Mouse (Mus musculus) adrenal gland, postnatal 10 days (tissue): ENCODE data around the gene Lama2. TPM values are rescaled to one million over a fixed set of nuclear protein-coding genes. Genes with fewer than 3 reads are reported as not detected.

Experiments used
- DNase-seq: peaks from one replicate; pipeline ENCODE4 v3.0.0; 2021; ENCODE audit warnings: mixed read lengths
- total RNA-seq, 2 experiments: library from RNA; stranded (reverse); gene quantifications; 2 replicates each; pipeline ENCODE4 v1.2.3; 2021

Gene Lama2
- total RNA-seq, 2 experiments from 2014 or later: 47.4 to 55.7 TPM

- DNase-seq: no peak
These were observed 234.9 kb downstream of the Lama2 start for GRCm38 (mm10) chr10:27384636-27385035.

- no peak for DNase-seq
These were observed 236.5 kb downstream of the Lama2 start for GRCm38 (mm10) chr10:27382887-27383609.

- no peak for DNase-seq
These were observed 241.3 kb downstream of the Lama2 start for GRCm38 (mm10) chr10:27378286-27378685.

- DNase-seq: no peak
These were observed 275.3 kb downstream of the Lama2 start for GRCm38 (mm10) chr10:27344278-27344677.

GRCm38 (mm10) chr10:27322410-27322990, 297.1 kb downstream of the Lama2 start:
- DNase-seq: no peak

- DNase-seq: no peak
These were observed 312.1 kb downstream of the Lama2 start for GRCm38 (mm10) chr10:27307444-27307843.

- DNase-seq: no peak
These were observed 314.3 kb downstream of the Lama2 start for GRCm38 (mm10) chr10:27305301-27305700.

- no peak for DNase-seq
These were observed 334.3 kb downstream of the Lama2 start for GRCm38 (mm10) chr10:27285098-27285860.

- DNase-seq: no peak
These were observed 352.1 kb downstream of the Lama2 start for GRCm38 (mm10) chr10:27267432-27267831.

- no peak for DNase-seq
These were observed 353.7 kb downstream of the Lama2 start for GRCm38 (mm10) chr10:27265812-27266211.

- DNase-seq: no peak
These were observed 354.8 kb downstream of the Lama2 start for GRCm38 (mm10) chr10:27264713-27265112.

- no peak for DNase-seq
These were observed 369.8 kb downstream of the Lama2 start for GRCm38 (mm10) chr10:27249741-27250140.

GRCm38 (mm10) chr10:27234755-27235154, 384.8 kb downstream of the Lama2 start:
- DNase-seq: no peak

GRCm38 (mm10) chr10:27233577-27233976, 386.0 kb downstream of the Lama2 start:
- DNase-seq: no peak

- no peak for DNase-seq
These were observed 395.7 kb downstream of the Lama2 start for GRCm38 (mm10) chr10:27223815-27224375.

GRCm38 (mm10) chr10:27222639-27223315, 396.8 kb downstream of the Lama2 start:
- peak; percentile 52 for DNase-seq

- DNase-seq: no peak
These were observed 399.9 kb downstream of the Lama2 start for GRCm38 (mm10) chr10:27219698-27220097.

GRCm38 (mm10) chr10:27207320-27207719, 412.2 kb downstream of the Lama2 start:
- no peak for DNase-seq

GRCm38 (mm10) chr10:27198443-27198842, 421.1 kb downstream of the Lama2 start:
- no peak for DNase-seq

GRCm38 (mm10) chr10:27193986-27194908, 425.3 kb downstream of the Lama2 start:
- DNase-seq: no peak
